Mouse (Mus musculus) spleen, embryonic (tissue): Measurements from ENCODE around the gene Kctd13.

Experiments used
- CTCF ChIA-PET: fragments of 350-600 bp; sonication (Branson Sonifier 250); formaldehyde crosslinking; loops from one replicate; lab custom pipeline; 2022; lab: Charles Lee

Gene Kctd13

GRCm38 (mm10) chr7:126981601-126982000, 52.9 kb downstream of the Kctd13 start:
- CTCF ChIA-PET: no interaction called here

GRCm38 (mm10) chr7:126982054-126982453, 53.4 kb downstream of the Kctd13 start:
- CTCF ChIA-PET: no interaction called here

GRCm38 (mm10) chr7:126983113-126983512, 54.4 kb downstream of the Kctd13 start:
- CTCF ChIA-PET: no interaction called here

GRCm38 (mm10) chr7:126984667-126985444, 56.2 kb downstream of the Kctd13 start:
- CTCF ChIA-PET: no interaction called here

GRCm38 (mm10) chr7:126986319-126986718, 57.6 kb downstream of the Kctd13 start:
- CTCF ChIA-PET: no interaction called here

GRCm38 (mm10) chr7:126988816-126989215, 60.1 kb downstream of the Kctd13 start:
- CTCF ChIA-PET: no interaction called here
